Mouse (Mus musculus) neural tube, embryonic 12.5 days (tissue): Measurements from ENCODE around the gene Hexim2. TPM values are rescaled to one million over a fixed set of nuclear protein-coding genes. Genes with fewer than 3 reads are reported as not detected.

ENCODE experiments used
- ATAC-seq: fragments of 200-750 bp; cut with Nextera tagmentation; 2 replicates; pipeline ENCODE4 v1.8.0; 2017; ENCODE audit warnings: low read depth, mild to moderate bottlenecking, moderate TSS enrichment, moderate library complexity; ENCODE audit not compliant: low FRiP score
- H3K27ac ChIP-seq: fragments of 300-500 bp; sonication (generic); 2 replicates; pipeline ENCODE4 v1.5.1; 2016
- H3K27me3 ChIP-seq: fragments of 300-500 bp; sonication (generic); replicated peaks from 2 replicates; pipeline ENCODE4 v1.6.1; 2016; ENCODE audit warnings: mild to moderate bottlenecking
- H3K36me3 ChIP-seq: fragments of 300-500 bp; sonication (generic); 2 replicates; pipeline ENCODE4 v1.6.1; 2016; ENCODE audit warnings: mild to moderate bottlenecking
- H3K4me1 ChIP-seq: fragments of 300-500 bp; sonication (generic); 2 replicates; pipeline ENCODE4 v1.6.1; 2016
- H3K4me2 ChIP-seq: fragments of 300-500 bp; sonication (generic); replicated peaks from 2 replicates; pipeline ENCODE4 v1.6.1; 2016; ENCODE audit warnings: mild to moderate bottlenecking
- H3K4me3 ChIP-seq: fragments of 300-500 bp; sonication (generic); 2 replicates; pipeline ENCODE4 v1.5.1; 2016
- H3K9ac ChIP-seq: fragments of 300-500 bp; sonication (generic); 2 replicates; pipeline ENCODE4 v1.6.1; 2016; ENCODE audit warnings: mild to moderate bottlenecking
- H3K9me3 ChIP-seq: fragments of 300-500 bp; sonication (generic); 2 replicates; pipeline ENCODE4 v1.6.1; 2016; ENCODE audit warnings: mild to moderate bottlenecking
- WGBS: fragments of 180-500 bp; shearing (Covaris S2); methylation state at CpG from one replicate; pipeline ENCODE4 v1.1.7; 2016; 5-methylcytosine and 5-hydroxymethylcytosine counted together
- polyA plus RNA-seq: library from polyadenylated mRNA; unstranded; fragments of >200 nt; fragmentation: Nextera tagmentation; extraction: Ambion mirVana; gene quantifications from 2 replicates; pipeline ENCODE4 v1.2.1, GENCODE M21; 2016

The Hexim2 gene
- polyA plus RNA-seq, 1 experiment from 2014 or later = 9.9 TPM

DNA sequence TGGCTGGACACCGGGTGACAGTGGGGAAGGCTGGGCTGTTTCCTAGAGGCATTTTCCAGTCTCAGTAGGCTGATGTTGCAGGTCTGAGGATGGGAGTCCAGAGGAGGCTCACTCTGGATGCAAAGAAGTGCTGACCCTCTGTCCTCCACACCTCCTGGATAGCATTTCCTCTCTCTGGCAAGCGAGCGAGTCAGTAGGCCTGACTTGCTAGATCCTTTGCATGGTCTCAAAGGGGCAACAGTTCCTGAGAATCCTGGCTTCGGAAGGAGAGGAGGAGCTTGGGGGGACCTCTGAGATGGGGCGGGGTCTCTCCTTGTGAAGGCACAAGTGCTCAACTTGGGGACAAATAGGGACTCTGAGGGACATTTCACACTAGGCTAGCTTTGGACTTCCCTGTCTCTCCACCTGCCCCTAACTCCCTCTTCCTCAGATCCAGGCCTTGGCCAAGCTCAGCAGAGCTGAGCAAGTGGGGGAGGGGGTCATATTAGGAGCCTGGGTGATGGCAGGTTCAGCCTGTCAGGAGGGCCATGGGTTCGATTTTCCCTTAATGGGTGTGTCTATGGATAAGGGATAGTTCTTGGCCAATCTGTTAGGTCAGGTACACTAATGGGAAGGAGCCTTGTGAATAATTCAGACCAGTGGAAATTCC, 40.3 kb downstream of the Hexim2 start:
- Histone ChIP-seq H3K9ac (no peak overlapping the region), H3K4me2 (no peak overlapping the region)

DNA sequence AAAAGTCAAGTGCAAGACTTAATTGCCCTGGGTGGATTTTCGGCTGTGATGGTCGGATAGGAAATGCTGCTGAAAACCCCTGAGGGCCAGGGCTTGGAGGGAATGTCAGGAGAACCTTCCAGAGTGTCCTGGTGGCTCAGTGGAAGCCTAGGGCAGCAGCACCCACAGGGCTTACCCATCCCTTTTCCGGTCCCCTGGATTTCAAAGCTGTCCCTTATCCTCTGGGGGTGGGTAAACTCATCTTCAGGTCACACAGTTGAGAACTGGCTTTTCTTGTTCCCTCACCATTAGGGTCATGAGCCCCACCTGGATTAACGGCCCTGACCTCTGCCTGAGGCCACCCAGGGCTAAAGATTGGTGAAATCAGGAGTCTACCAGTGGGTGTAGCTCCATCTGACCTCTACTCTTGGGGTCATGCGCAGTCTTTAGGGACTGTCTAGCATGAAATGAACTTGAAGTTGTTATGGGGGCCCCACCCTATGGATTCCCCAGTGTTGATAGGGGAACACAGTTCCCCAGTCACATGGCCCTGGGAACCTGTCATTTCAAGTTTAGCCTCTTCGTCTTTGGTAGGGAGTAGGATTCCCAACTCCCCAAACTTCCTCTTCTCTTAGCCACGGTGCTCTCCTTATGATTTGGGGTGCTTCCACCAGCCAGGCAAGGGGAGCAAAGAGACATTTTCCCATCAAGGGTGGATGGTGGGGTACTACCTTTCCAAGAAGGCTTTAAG, 41.0 kb downstream of the Hexim2 start:
- H3K4me3 ChIP-seq = no peak overlapping the region
- H3K4me2 ChIP-seq = no peak overlapping the region
- H3K27me3 ChIP-seq = peaks cover 50% of the 10 kb centered on the region
- no peak overlapping the region for H3K27ac ChIP-seq
- no peaks in the 10 kb centered on the region for H3K36me3 ChIP-seq
- no peaks in the 10 kb centered on the region for H3K9me3 ChIP-seq
- 84% methylated on average over 7 of the region's 7 CpGs for WGBS
- no peak overlapping the region for H3K9ac ChIP-seq
- peaks cover 12% of the 10 kb centered on the region for H3K4me1 ChIP-seq
- ATAC-seq = no peak

More for the DNA sequence above, 40.3 kb downstream of the Hexim2 start:
- no peaks in the 10 kb centered on the region for H3K36me3 ChIP-seq
- H3K4me3 ChIP-seq = no peak overlapping the region
- H3K27ac ChIP-seq = no peak overlapping the region
- H3K4me1 ChIP-seq = peaks cover 12% of the 10 kb centered on the region
- no peak for ATAC-seq
- WGBS = 66% methylated on average over 6 of the region's 6 CpGs
- H3K27me3 ChIP-seq = peaks cover 50% of the 10 kb centered on the region
- H3K9me3 ChIP-seq = no peaks in the 10 kb centered on the region

DNA sequence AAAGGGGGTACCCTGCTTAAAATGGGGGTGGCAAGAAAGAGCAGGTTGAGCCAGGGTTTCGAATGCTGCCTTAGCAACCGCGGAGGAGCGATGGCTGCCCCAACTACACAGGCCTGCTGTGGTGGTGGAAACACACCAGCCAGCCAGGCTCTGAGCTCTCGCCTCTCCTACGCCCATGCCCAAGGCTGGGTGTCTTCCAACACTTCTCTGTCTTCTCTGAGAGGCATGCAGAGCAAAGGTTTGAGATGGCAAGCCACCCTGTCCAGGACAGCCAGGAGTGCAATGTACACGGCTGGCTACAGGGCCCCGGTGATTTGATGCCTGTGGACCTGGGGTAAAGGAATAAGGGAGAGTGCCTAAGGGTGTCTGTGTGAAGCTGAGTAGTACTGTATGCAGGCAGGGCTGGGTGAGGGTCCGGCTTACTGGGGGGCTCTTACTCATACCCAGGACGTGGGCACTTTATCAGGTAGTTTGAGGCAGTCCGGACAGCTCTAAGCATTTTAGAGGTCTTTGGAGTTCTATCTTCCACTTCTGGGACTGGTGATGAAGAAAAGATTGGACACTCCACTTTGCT, 41.6 kb downstream of the Hexim2 start:
- Histone ChIP-seq H3K4me3 (no peak overlapping the region), H3K27ac (no peak overlapping the region), H3K9ac (no peak overlapping the region), H3K36me3 (no peaks in the 10 kb centered on the region), H3K4me1 (peaks cover 12% of the 10 kb centered on the region), H3K9me3 (no peaks in the 10 kb centered on the region), H3K27me3 (peaks cover 50% of the 10 kb centered on the region), H3K4me2 (no peak overlapping the region)
- no peak for ATAC-seq
- WGBS = 94% methylated on average over 11 of the region's 11 CpGs

DNA sequence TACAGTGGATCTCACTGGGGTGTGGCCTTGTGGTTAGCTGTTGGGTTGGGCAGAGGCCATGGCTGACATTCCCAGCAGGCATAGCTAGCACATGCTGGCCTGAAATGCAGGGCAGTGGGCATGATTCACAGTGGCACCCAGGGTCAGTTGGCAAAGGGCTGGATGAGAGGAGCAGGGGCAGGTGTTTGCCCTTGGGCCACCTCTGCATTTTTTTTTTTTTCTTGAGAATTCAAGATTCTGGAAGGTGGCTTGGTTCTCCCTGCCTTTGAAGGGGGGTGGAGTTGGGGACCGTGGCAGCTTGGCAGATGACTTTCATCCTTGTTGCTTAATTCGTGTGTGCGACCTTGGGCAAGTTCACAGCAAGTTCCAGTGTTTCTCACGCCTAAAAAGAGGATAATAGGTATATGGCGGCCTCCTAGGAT, 42.2 kb downstream of the Hexim2 start:
- no peak overlapping the region for H3K4me3 ChIP-seq
- WGBS = 86% methylated on average over 5 of the region's 5 CpGs
- no peaks in the 10 kb centered on the region for H3K9me3 ChIP-seq
- ATAC-seq = no peak
- no peak overlapping the region for H3K27ac ChIP-seq
- H3K4me1 ChIP-seq = peaks cover 12% of the 10 kb centered on the region
- no peak overlapping the region for H3K9ac ChIP-seq
- H3K36me3 ChIP-seq = no peaks in the 10 kb centered on the region
- H3K27me3 ChIP-seq = peaks cover 45% of the 10 kb centered on the region
- no peak overlapping the region for H3K4me2 ChIP-seq

DNA sequence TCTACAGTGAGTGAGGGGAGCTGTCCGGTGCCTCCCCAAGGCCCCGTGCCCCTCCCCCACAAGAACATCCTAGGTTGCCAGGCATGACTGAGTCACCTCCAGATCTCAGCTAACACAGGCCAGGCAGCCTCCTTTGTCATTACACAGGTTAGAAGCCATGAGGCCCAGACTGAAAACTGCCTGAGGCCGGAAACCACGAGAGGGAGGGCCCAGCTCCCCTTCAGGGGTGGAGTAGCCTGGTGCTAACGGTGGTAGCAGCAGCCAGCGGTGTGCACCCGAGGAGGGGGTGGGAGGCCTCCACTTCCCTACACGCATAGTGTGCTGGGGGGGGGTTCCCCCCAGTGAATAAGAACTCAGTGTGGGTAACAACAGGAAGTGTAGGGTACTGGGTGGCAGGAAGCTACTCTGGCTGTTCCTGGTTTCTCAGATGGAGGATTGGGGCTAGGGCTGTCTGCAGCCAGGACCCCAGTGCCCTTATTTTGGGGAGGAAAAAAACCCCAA, 42.7 kb downstream of the Hexim2 start:
- Histone ChIP-seq H3K4me2 (no peak overlapping the region), H3K36me3 (no peaks in the 10 kb centered on the region), H3K9me3 (no peaks in the 10 kb centered on the region), H3K4me3 (no peak overlapping the region), H3K4me1 (peaks cover 12% of the 10 kb centered on the region), H3K27me3 (peaks cover 39% of the 10 kb centered on the region), H3K27ac (no peak overlapping the region), H3K9ac (no peak overlapping the region)
- 57% methylated on average over 8 of the region's 8 CpGs for WGBS
- ATAC-seq = no peak

DNA sequence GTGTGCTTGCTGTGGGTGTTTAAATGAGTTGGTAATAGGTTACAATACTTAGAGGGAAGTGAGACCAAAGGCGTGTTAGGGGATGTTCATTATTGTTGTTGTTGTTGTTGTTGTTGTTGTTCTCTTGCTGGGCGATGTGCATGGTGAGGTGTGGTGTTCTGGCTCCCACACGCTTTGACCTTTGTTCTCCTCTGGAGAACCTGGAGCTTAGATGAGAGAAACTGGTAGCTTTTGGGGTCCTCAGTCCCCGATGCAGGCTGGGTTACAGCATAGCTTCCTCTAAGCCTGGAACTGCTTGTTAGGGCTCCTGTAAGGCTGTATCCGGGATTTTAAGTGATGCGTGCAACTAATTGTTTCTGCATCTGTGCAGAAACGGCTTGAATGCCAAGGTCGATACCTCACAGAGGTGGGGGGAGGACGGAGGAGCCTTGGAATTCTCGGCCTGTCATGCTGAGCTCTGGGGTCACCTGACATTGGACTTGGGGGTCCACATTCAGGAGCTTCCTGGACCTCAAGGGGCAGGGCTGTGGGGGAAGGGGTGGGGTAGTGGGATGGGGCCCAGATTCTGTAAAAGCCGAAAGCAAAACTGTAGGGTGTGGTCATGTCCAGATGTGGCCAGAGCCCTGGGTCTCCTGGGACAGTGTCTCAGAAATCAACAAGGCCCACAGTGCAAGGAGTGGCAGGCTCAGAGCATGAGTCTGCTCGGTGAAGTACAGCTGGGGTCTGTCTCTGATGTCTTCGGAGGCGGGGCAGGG, 43.6 kb downstream of the Hexim2 start:
- Histone ChIP-seq H3K9me3 (no peaks in the 10 kb centered on the region), H3K4me3 (no peak overlapping the region), H3K36me3 (no peaks in the 10 kb centered on the region), H3K27me3 (peaks cover 36% of the 10 kb centered on the region), H3K27ac (no peak overlapping the region), H3K4me1 (peaks cover 6% of the 10 kb centered on the region; the same call in 1 of the 2 replicates), H3K4me2 (no peak overlapping the region), H3K9ac (no peak overlapping the region)
- 76% methylated on average over 14 of the region's 14 CpGs for WGBS
- ATAC-seq = no peak

DNA sequence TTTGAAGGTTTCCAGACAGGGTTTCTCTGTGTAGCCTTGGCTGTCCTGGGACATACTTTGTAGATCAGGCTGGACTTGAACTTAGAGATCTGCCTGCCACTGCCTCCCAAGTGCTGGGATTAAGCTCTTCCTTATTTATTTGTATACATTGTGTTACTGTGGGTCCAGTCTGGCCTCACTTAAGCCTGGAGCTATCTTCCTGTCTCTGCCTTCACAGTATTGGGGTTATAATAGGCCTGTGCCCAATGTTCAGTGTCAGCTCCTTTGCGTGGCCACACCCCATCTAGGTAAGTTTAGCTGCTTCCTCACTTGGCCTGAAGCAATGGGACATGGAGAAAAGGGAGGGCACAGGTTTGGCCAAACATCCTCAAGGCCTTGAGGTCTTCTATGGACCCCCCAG, 44.3 kb downstream of the Hexim2 start:
- H3K4me1 ChIP-seq = no peaks in the 10 kb centered on the region
- H3K36me3 ChIP-seq = no peaks in the 10 kb centered on the region
- no peak overlapping the region for H3K4me3 ChIP-seq
- no peak overlapping the region for H3K27ac ChIP-seq
- no peak for ATAC-seq
- H3K9me3 ChIP-seq = no peaks in the 10 kb centered on the region
- no peak overlapping the region for H3K4me2 ChIP-seq
- WGBS = 94% methylated on average over 1 of the region's 1 CpGs
- no peak overlapping the region for H3K9ac ChIP-seq
- H3K27me3 ChIP-seq = peaks cover 30% of the 10 kb centered on the region

DNA sequence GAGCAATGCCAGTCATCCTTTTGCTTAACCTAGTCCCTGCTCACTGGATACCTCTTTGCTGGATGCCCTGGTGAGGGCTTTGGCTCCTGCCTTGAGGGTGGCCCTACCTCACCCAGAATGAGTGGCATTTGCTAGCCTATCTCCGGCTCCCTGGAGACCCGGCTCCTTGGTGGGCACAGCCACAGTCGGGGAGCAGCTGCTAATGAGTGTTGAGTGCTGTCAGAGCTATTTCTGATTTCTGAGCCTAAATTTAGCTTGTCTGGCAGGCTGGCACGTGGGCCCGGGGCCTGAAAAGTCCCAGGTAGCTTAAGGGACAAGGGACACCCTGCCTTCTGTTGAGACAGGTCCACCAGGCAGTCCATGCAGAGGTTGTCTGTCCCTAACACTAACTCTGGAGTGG, 45.0 kb downstream of the Hexim2 start:
- no peaks in the 10 kb centered on the region for H3K4me1 ChIP-seq
- H3K36me3 ChIP-seq = no peaks in the 10 kb centered on the region
- no peak overlapping the region for H3K4me3 ChIP-seq
- no peaks in the 10 kb centered on the region for H3K9me3 ChIP-seq
- ATAC-seq = no peak
- H3K9ac ChIP-seq = no peak overlapping the region
- H3K4me2 ChIP-seq = no peak overlapping the region
- H3K27me3 ChIP-seq = peaks cover 28% of the 10 kb centered on the region
- WGBS = 75% methylated on average over 5 of the region's 5 CpGs
- H3K27ac ChIP-seq = no peak overlapping the region

DNA sequence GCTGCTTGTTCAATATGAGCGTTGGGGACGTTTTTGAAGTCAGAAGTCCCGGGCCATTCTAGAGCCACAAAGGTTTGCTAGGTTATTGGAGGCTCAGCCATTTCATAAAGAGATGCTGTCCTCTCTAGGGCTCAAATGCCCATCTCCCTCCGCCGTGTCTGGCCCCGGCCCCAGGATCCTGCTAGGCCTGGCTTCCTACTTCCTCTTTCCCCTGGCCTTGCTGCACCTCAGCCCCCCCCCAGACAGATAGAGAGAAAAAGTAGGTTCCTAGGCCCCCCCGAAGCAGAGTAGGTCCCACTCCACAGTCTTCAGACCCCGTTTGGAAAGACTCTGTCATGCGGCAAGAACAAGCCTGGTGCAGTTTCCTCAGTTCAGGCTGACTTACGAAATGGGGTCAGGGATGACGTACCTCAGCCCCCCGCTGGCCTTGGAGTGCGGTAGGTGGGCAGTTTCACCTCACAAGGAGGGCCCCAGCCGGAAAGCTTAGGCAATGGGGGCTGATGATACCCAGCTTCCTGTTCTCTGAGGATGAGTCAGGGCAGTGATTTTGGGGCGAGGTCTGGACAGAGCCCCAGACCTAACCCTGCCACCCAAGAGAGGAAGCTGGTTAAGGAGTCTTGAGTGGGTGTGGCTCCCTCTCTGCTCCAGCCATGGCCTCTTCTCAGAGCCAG, 45.7 kb downstream of the Hexim2 start:
- Histone ChIP-seq H3K4me3 (no peak overlapping the region), H3K4me2 (no peak overlapping the region), H3K9me3 (no peaks in the 10 kb centered on the region), H3K9ac (no peak overlapping the region), H3K36me3 (no peaks in the 10 kb centered on the region), H3K27ac (no peak overlapping the region), H3K4me1 (no peaks in the 10 kb centered on the region), H3K27me3 (peaks cover 22% of the 10 kb centered on the region)
- WGBS = 80% methylated on average over 15 of the region's 15 CpGs
- no peak for ATAC-seq

DNA sequence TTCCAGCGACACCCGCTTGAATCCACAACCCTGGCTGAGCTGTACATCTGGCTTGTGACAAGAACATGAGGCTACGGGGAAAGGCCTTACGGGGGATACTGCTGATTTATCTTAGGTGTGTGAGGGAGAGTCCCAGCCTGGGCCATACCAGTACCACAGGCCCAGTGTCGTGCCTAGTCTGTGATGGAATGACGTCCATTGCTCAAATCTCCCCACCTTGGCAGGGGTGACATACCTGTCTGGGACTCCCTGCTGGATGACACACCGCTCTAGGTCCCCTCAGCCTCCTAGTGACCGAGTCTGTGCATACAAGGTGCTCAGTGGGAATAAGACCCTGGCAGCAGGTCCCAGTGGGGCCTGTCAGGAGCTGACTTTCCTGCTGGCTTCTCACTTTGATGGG, 46.5 kb downstream of the Hexim2 start:
- Histone ChIP-seq H3K9me3 (no peaks in the 10 kb centered on the region), H3K27ac (no peak overlapping the region), H3K4me2 (no peak overlapping the region), H3K36me3 (no peaks in the 10 kb centered on the region), H3K4me3 (no peak overlapping the region), H3K4me1 (no peaks in the 10 kb centered on the region), H3K9ac (no peak overlapping the region), H3K27me3 (peaks cover 14% of the 10 kb centered on the region)
- 85% methylated on average over 8 of the region's 8 CpGs for WGBS
- ATAC-seq = no peak

DNA sequence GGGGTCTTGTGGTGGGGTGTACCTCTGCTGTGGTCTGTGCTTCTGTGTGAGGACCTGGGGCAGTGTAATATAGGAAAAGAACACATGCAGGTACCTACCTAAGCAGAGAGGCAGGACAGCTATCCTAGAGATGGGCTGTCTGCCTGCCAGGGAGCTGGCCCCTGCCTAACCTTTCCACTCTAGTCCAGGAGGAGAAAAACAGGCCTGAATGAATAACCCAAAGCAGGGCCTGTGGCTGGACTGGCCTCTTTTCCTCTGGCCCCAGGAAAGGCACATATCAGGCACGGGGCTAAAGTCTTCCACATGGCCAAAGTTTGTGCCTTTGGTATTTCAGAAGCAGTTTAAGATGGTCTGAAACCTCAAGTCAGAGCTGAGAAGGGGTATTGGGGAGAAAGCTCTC, 48.2 kb downstream of the Hexim2 start:
- H3K9me3 ChIP-seq = no peaks in the 10 kb centered on the region
- ATAC-seq = no peak
- 71% methylated on average over 1 of the region's 1 CpGs for WGBS
- H3K9ac ChIP-seq = no peak overlapping the region
- no peak overlapping the region for H3K4me2 ChIP-seq
- H3K4me3 ChIP-seq = no peak overlapping the region
- H3K27ac ChIP-seq = no peak overlapping the region
- no peaks in the 10 kb centered on the region for H3K4me1 ChIP-seq
- peaks cover 12% of the 10 kb centered on the region; the same call in 1 of the 2 replicates for H3K27me3 ChIP-seq
- no peaks in the 10 kb centered on the region for H3K36me3 ChIP-seq
